Comparison of ENCODE assay signal across 28 mouse cellular contexts in the genomic region with DNA sequence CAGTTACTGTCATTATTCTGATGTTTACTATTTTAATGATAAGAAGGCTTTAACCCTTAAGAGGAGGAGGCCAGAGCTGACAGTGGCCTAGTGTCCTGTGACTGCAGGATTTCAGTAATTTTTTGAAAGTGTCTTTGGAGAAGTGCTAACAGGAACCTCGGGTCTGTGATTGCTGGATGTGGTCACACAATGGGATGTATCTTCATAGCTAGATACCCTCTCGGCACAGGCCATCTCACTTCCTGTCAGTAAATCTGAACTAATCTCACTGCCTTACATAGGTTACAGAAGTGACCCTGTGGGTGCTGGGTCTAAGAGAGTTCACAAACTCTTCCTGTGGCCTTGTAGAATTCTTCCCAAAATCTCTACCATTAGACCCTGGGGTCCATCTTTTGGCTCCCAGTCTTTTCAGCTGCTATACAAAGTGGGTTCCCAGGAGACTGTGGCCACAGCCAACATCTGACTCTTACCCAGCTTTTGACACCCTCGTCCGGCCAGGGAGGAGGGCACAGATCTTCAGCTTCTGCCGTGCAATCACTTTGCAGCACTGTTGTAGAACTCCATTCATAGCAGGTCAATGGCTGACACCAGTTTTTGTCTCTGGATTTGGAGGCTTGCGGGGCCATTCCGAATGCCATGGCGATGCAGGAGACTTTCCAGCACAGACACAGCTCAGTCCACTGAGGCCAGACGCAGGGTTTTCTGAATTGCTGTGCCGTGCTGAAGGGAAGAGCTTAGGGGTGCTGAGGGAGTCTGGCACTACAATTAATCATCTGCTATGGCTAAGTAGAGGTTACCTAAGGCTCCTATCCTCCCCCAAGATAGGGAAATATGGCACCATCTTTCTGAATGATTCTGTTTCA.
DNase-seq lines count a peak whose midpoint lies in the region; ATAC-seq and TF ChIP-seq lines count a peak whose summit lies in the region.
"Had no signal": no experiment of that assay in that cellular context is flagged by ENCODE, and none has a peak within 500 bp of the region (broad histone marks: within the 10 kb centered on the region; RNA-seq: fewer than 3 reads in every experiment).

No protein-coding gene starts in this region.

- no peak overlapping the region for H3K9ac ChIP-seq in hindbrain, embryonic 11.5 days (ENCODE audit: low read depth, low read length)
- H3K9ac ChIP-seq in midbrain, postnatal 0 days (replicated peaks; ENCODE audit: low read length, poor library complexity, severe bottlenecking): no peak overlapping the region
- no peak overlapping the region for H3K9ac ChIP-seq in midbrain, embryonic 16.5 days (ENCODE audit: low read depth, low read length)
- H3K9ac ChIP-seq: limb, embryonic 13.5 days; liver, embryonic 13.5 days; neural tube, embryonic 13.5 days had no signal

- H3K9me3 ChIP-seq in hindbrain, embryonic 10.5 days: no peaks in the 10 kb centered on the region
- no peaks in the 10 kb centered on the region for H3K9me3 ChIP-seq in hindbrain, embryonic 11.5 days (ENCODE audit: control insufficient read depth, low read length)
- H3K9me3 ChIP-seq in midbrain, postnatal 0 days (ENCODE audit: low read length): no peaks in the 10 kb centered on the region
- H3K9me3 ChIP-seq in midbrain, embryonic 16.5 days (replicated peaks; ENCODE audit: control insufficient read depth, low read length, poor library complexity, severe bottlenecking): no peaks in the 10 kb centered on the region
- H3K9me3 ChIP-seq: limb, embryonic 13.5 days; liver, embryonic 13.5 days; neural tube, embryonic 13.5 days had no signal

- peaks cover 10% of the 10 kb centered on the region; the same call in 1 of the 2 replicates for H3K4me1 ChIP-seq in hindbrain, embryonic 10.5 days (replicated peaks)
- no peaks in the 10 kb centered on the region for H3K4me1 ChIP-seq in hindbrain, embryonic 11.5 days (replicated peaks; ENCODE audit: control insufficient read depth, insufficient read depth, low read length)
- no peaks in the 10 kb centered on the region for H3K4me1 ChIP-seq in midbrain, postnatal 0 days (ENCODE audit: insufficient read depth, low read length)
- peaks cover 3% of the 10 kb centered on the region; the same call in 1 of the 2 replicates for H3K4me1 ChIP-seq in midbrain, embryonic 16.5 days (ENCODE audit: control insufficient read depth, insufficient read depth, low read length)
- H3K4me1 ChIP-seq: liver, embryonic 13.5 days had no signal

- no peak for ATAC-seq in hindbrain, embryonic 11.5 days (ENCODE audit: low FRiP score)
- ATAC-seq in midbrain, postnatal 0 days (ENCODE audit: low FRiP score): 0 out of 2 replicates have a peak, but pooled peaks have one; percentile 23
- ATAC-seq in midbrain, embryonic 16.5 days: no peak
- ATAC-seq in granulocyte monocyte progenitor cell, adult 5-6 weeks (replicated peaks; ENCODE audit: poor library complexity, severe bottlenecking): peak; percentile 86
- ATAC-seq in megakaryocyte progenitor cell, adult 5-6 weeks (replicated peaks; ENCODE audit: poor library complexity): peak; percentile 87
- ATAC-seq: CD4-positive, CD25-positive, alpha-beta regulatory T cell, adult 4 months; forebrain, embryonic 16.5 days; inflammation-experienced regulatory T-cells, adult 6 months had no signal

- TF ChIP-seq CTCF in midbrain, postnatal 0 days (IDR thresholded peaks at IDR 0.05): no peak

- H3K4me3 ChIP-seq in hindbrain, embryonic 10.5 days: no peak overlapping the region
- no peak overlapping the region for H3K4me3 ChIP-seq in hindbrain, embryonic 11.5 days (ENCODE audit: low read depth, low read length)
- H3K4me3 ChIP-seq in midbrain, postnatal 0 days (ENCODE audit: low read depth, low read length): no peak overlapping the region
- H3K4me3 ChIP-seq in midbrain, embryonic 16.5 days (ENCODE audit: low read depth, low read length): no peak overlapping the region
- H3K4me3 ChIP-seq: erythroblast, embryonic 14.5 days; limb, embryonic 13.5 days; liver, embryonic 13.5 days; neural tube, embryonic 13.5 days had no signal

- no peak overlapping the region for H3K4me2 ChIP-seq in hindbrain, embryonic 11.5 days (replicated peaks; ENCODE audit: low read depth, low read length)
- no peak overlapping the region for H3K4me2 ChIP-seq in midbrain, postnatal 0 days (ENCODE audit: low read depth, low read length, poor library complexity, severe bottlenecking)
- H3K4me2 ChIP-seq in midbrain, embryonic 16.5 days (ENCODE audit: low read length): no peak overlapping the region
- H3K4me2 ChIP-seq: heart, embryonic 11.5 days; limb, embryonic 13.5 days; liver, embryonic 13.5 days; midbrain, embryonic 11.5 days; neural tube, embryonic 13.5 days had no signal

- no peaks in the 10 kb centered on the region for H3K36me3 ChIP-seq in hindbrain, embryonic 10.5 days
- H3K36me3 ChIP-seq in hindbrain, embryonic 11.5 days (ENCODE audit: control insufficient read depth, insufficient read depth, low read length): no peaks in the 10 kb centered on the region
- no peaks in the 10 kb centered on the region for H3K36me3 ChIP-seq in midbrain, postnatal 0 days (ENCODE audit: insufficient read depth, low read length)
- no peaks in the 10 kb centered on the region for H3K36me3 ChIP-seq in midbrain, embryonic 16.5 days (ENCODE audit: control insufficient read depth, insufficient read depth, low read length)
- H3K36me3 ChIP-seq: limb, embryonic 13.5 days; liver, embryonic 13.5 days; neural tube, embryonic 13.5 days had no signal

- no peaks in the 10 kb centered on the region for H3K27me3 ChIP-seq in hindbrain, embryonic 10.5 days (ENCODE audit: insufficient read depth, poor library complexity, severe bottlenecking)
- no peaks in the 10 kb centered on the region for H3K27me3 ChIP-seq in hindbrain, embryonic 11.5 days (ENCODE audit: control insufficient read depth, insufficient read depth, low read length)
- no peaks in the 10 kb centered on the region for H3K27me3 ChIP-seq in midbrain, postnatal 0 days (ENCODE audit: insufficient read depth, low read length)
- no peaks in the 10 kb centered on the region for H3K27me3 ChIP-seq in midbrain, embryonic 16.5 days (ENCODE audit: control insufficient read depth, insufficient read depth, low read depth, low read length)
- H3K27me3 ChIP-seq: limb, embryonic 13.5 days; neural tube, embryonic 13.5 days had no signal

- 0 out of 2 replicates have a peak overlapping the region, but pooled peaks have one; percentile 5 for H3K27ac ChIP-seq in hindbrain, embryonic 10.5 days
- no peak overlapping the region for H3K27ac ChIP-seq in hindbrain, embryonic 11.5 days (ENCODE audit: low read depth, low read length)
- H3K27ac ChIP-seq in midbrain, postnatal 0 days (ENCODE audit: low read depth, low read length): no peak overlapping the region
- no peak overlapping the region for H3K27ac ChIP-seq in midbrain, embryonic 16.5 days (ENCODE audit: low read length)
- H3K27ac ChIP-seq: limb, embryonic 13.5 days; liver, embryonic 13.5 days; neural tube, embryonic 13.5 days had no signal

- no peak for DNase-seq in hindbrain, embryonic 10.5 days (ENCODE audit: low spot score)
- DNase-seq in hindbrain, embryonic 11.5 days (ENCODE audit: low spot score): no peak
- DNase-seq in midbrain, postnatal 0 days (ENCODE audit: low spot score): peak; percentile 28
- no peak for DNase-seq in testis, postnatal 10 days (ENCODE audit: low spot score)
- DNase-seq in thymus, postnatal 0 days (ENCODE audit: low spot score): no peak
- DNase-seq: adrenal gland, postnatal 14 days; cerebellum, adult 11 months; cerebellum, adult 9-11 months; heart, postnatal 36 days; kidney, adult 11 months; kidney, postnatal 14 days; layer of hippocampus, adult 9-11 months; liver, embryonic 13.5 days; lung, adult 2 months; lung, postnatal 10 days; right cerebral cortex, postnatal 14 days; thymus, postnatal 14 days had no signal

- WGBS in hindbrain, embryonic 10.5 days: 62% methylated on average over 10 of the region's 10 CpGs
- WGBS in hindbrain, embryonic 11.5 days: 61% methylated on average over 10 of the region's 10 CpGs
- WGBS in midbrain, postnatal 0 days: 45% methylated on average over 10 of the region's 10 CpGs
- WGBS in midbrain, embryonic 16.5 days: 50% methylated on average over 10 of the region's 10 CpGs

Comparison
In these comparisons a context has a peak if more than half of its experiments do, and no peak if none do; other contexts are left out.
1. ATAC-seq: peak in midbrain, postnatal 0 days (single experiment), granulocyte monocyte progenitor cell, adult 5-6 weeks (single experiment) and megakaryocyte progenitor cell, adult 5-6 weeks (single experiment); none in hindbrain, embryonic 11.5 days (single experiment) and midbrain, embryonic 16.5 days (single experiment).